Mouse (Mus musculus): ENCODE data around the gene Gm8138. TPM values are rescaled to one million over a fixed set of nuclear protein-coding genes. Genes with fewer than 3 reads are reported as not detected.
"Not testable (repeated sequence)": the region's sequence is repeated elsewhere in the genome, so short reads cannot be mapped to it uniquely, and the experiment has no call there.

Gm8138 gene
- not detected in 2 replicates for polyA plus RNA-seq (2015; fragmentation: Nextera tagmentation; extraction: Ambion mirVana)

DNA sequence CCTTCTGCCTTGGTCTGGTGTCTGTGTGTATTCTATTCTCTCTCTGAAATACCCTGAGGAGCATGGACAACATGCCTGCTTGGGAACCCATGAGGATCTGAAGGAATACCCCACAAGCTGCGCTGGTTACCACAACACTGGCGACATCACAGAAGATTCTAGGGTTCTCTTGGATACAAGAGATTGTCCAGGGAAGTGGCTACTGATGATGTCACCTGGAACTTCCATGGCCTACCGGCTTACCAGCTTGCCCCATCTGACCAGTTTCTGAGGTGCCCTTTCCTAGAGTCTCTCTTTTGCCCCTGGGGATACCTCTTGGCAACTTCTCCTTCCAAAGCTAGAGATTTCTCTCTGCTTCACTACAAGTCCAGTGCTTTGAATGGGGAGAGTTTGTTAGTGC is at the start of gene Gm8138:
Gene Gm8138, minus strand, starts transcription at position 101 of the 400 bp plus-strand sequence.
- not testable (repeated sequence) for H3K4me2 ChIP-seq (ENCODE audit: low read length); H3K36me3 ChIP-seq (ENCODE audit: control insufficient read depth, insufficient read depth, low read length)
- WGBS, result no CpG with 5 or more reads among the region's 3 CpGs

DNA sequence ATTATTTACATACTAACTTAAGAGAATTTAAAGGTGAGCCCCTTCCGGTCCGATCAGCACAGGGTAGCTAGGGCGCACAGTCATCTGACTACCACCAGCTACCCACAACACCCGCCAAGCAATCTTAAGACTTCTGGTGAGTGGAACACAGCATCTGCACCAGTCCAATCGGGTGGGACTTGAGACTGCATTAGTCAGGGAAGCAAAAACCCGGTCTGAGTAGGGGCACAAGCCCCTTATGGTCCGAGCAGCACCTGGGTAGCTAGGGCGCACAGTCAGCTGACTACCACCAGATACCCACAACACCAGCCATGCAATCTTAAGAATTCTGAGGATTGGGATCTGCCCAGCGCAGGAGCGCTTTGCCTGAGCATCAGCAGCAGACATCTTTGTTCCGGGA is 54.4 kb downstream of the Gm8138 start:
- H3K36me3 ChIP-seq (ENCODE audit: control insufficient read depth, insufficient read depth, low read length); H3K4me1 ChIP-seq (ENCODE audit: control insufficient read depth, insufficient read depth, low read depth, low read length); H3K9me3 ChIP-seq (ENCODE audit: control insufficient read depth, low read length); H3K27ac ChIP-seq (ENCODE audit: low read depth, low read length); H3K4me3 ChIP-seq (ENCODE audit: low read length); H3K4me2 ChIP-seq (ENCODE audit: low read length); ATAC-seq; H3K9ac ChIP-seq (ENCODE audit: low read depth, low read length); H3K27me3 ChIP-seq (replicated peaks; ENCODE audit: control insufficient read depth, insufficient read depth, low read length): not testable (repeated sequence)
- WGBS, result 89% methylated on average over 10 of the region's 11 CpGs

More for the DNA sequence above, at the start of gene Gm8138:
- ATAC-seq; H3K4me3 ChIP-seq (ENCODE audit: low read length); H3K4me1 ChIP-seq (ENCODE audit: control insufficient read depth, insufficient read depth, low read depth, low read length); H3K9me3 ChIP-seq (ENCODE audit: control insufficient read depth, low read length); H3K27ac ChIP-seq (ENCODE audit: low read depth, low read length); H3K27me3 ChIP-seq (replicated peaks; ENCODE audit: control insufficient read depth, insufficient read depth, low read length); H3K9ac ChIP-seq (ENCODE audit: low read depth, low read length): not testable (repeated sequence)

Other genes with a start within 250 kb of the Gm8138 start
- not detected in 2 replicates for gene Gm7233, start 236.5 kb downstream of the Gm8138 start, polyA plus RNA-seq (2015; fragmentation: Nextera tagmentation; extraction: Ambion mirVana)
- not detected in 2 replicates for gene Gm8122, start 181.0 kb downstream of the Gm8138 start, polyA plus RNA-seq (2015; fragmentation: Nextera tagmentation; extraction: Ambion mirVana)
- gene Gm8126, start 157.7 kb downstream of the Gm8138 start, polyA plus RNA-seq (2015; fragmentation: Nextera tagmentation; extraction: Ambion mirVana), result not detected in 2 replicates
- not detected in 2 replicates for gene Gm9732, start 141.3 kb downstream of the Gm8138 start, polyA plus RNA-seq (2015; fragmentation: Nextera tagmentation; extraction: Ambion mirVana)
- not detected in 2 replicates for gene Gm8127, start 122.5 kb downstream of the Gm8138 start, polyA plus RNA-seq (2015; fragmentation: Nextera tagmentation; extraction: Ambion mirVana)
- not detected in 2 replicates for gene 1700001F09Rik, start 68.5 kb downstream of the Gm8138 start, polyA plus RNA-seq (2015; fragmentation: Nextera tagmentation; extraction: Ambion mirVana)
- gene Gm5799, start 127.2 kb upstream of the Gm8138 start, polyA plus RNA-seq (2015; fragmentation: Nextera tagmentation; extraction: Ambion mirVana), result not detected in 2 replicates
- not detected in 2 replicates for gene Gm17654, start 162.8 kb upstream of the Gm8138 start, polyA plus RNA-seq (2015; fragmentation: Nextera tagmentation; extraction: Ambion mirVana)
- gene Gm10375, start 191.7 kb upstream of the Gm8138 start, polyA plus RNA-seq (2015; fragmentation: Nextera tagmentation; extraction: Ambion mirVana), result not detected in 2 replicates

Measured in hindbrain, embryonic 16.5 days (tissue).